Mouse (Mus musculus): ENCODE measurements around the gene Mylk2.

DNA sequence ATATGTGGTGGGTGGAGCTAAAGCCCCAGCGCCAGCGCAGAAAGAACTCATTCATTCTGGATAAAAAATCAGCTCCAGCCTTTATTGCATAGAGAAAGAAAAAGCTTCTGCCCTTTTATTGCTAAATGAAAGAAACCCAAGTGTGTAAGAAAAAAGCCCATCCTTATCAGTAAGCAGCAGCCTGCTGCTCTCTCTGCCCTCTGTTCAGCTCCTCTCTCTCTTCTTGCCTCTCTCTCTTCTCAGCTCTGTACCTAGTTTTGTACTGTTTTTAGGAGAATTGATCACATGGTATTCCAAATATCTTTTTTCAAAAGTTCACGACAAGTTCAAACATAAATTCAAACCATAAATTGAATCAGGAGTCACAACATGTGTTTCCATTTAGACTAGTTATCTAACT lies 32.9 kb upstream of the Mylk2 start:
- no peak for TF ChIP-seq GATA1 (IDR thresholded peaks at IDR 0.05; ENCODE audit: low read length)
- no peak for TF ChIP-seq TAL1 (IDR thresholded peaks at IDR 0.05; ENCODE audit: low read length)
